Comparison of ENCODE assay signal across 9 mouse cellular contexts in genomic region chr9:64339361-64339760, GRCm38 (mm10). TPM values are rescaled to one million over a fixed set of nuclear protein-coding genes. Genes with fewer than 3 reads are reported as not detected.
DNase-seq lines count a peak whose midpoint lies in the region; ATAC-seq and TF ChIP-seq lines count a peak whose summit lies in the region.
"Had no signal": no experiment of that assay in that cellular context is flagged by ENCODE, and none has a peak within 500 bp of the region (broad histone marks: within the 10 kb centered on the region; RNA-seq: fewer than 3 reads in every experiment).

No protein-coding gene starts in this region.

- H3K27ac ChIP-seq in liver, embryonic 12.5 days = no peak overlapping the region
- peak overlapping the region; percentile 100 for H3K27ac ChIP-seq in embryonic facial prominence, embryonic 15.5 days (replicated peaks)
- no peak overlapping the region for H3K27ac ChIP-seq in intestine, postnatal 0 days (ENCODE audit: low read depth, low read length)
- H3K27ac ChIP-seq in neural tube, embryonic 15.5 days (replicated peaks) = peak overlapping the region; percentile 98

- ATAC-seq in liver, embryonic 12.5 days = no peak
- ATAC-seq in embryonic facial prominence, embryonic 15.5 days (ENCODE audit: insufficient number of reproducible peaks, low FRiP score, low TSS enrichment, low read depth) = no peak
- ATAC-seq in intestine, postnatal 0 days = no peak
- ATAC-seq in neural tube, embryonic 15.5 days (ENCODE audit: low FRiP score) = no peak
- no peak for ATAC-seq in frontal cortex, adult (ENCODE audit: low TSS enrichment)

- TF ChIP-seq CTCF in intestine, postnatal 0 days (IDR thresholded peaks at IDR 0.05; ENCODE audit: low read depth) = no peak

- DNase-seq in liver = no peak
- no peak for DNase-seq in urinary bladder, postnatal 25 days (ENCODE audit: low spot score)
- DNase-seq in frontal cortex, postnatal 36 days (ENCODE audit: low spot score in 2 of 2) = no peak
- DNase-seq: gastrocnemius, postnatal 36 days had no signal

- no peaks in the 10 kb centered on the region for H3K27me3 ChIP-seq in liver, embryonic 12.5 days (replicated peaks)
- no peaks in the 10 kb centered on the region for H3K27me3 ChIP-seq in embryonic facial prominence, embryonic 15.5 days
- H3K27me3 ChIP-seq in intestine, postnatal 0 days (replicated peaks; ENCODE audit: control insufficient read depth, insufficient read depth, low read length) = no peaks in the 10 kb centered on the region
- no peaks in the 10 kb centered on the region for H3K27me3 ChIP-seq in neural tube, embryonic 15.5 days (replicated peaks)

- H3K4me3 ChIP-seq in liver, embryonic 12.5 days = no peak overlapping the region
- H3K4me3 ChIP-seq in embryonic facial prominence, embryonic 15.5 days (replicated peaks) = peak overlapping the region; percentile 71
- peak overlapping the region; percentile 66; the same call in 1 of the 2 replicates for H3K4me3 ChIP-seq in intestine, postnatal 0 days (ENCODE audit: low read depth, low read length)
- H3K4me3 ChIP-seq in neural tube, embryonic 15.5 days (replicated peaks) = peak overlapping the region; percentile 59; the same call in 1 of the 2 replicates

- H3K36me3 ChIP-seq in liver, embryonic 12.5 days = peaks cover 26% of the 10 kb centered on the region
- H3K36me3 ChIP-seq in embryonic facial prominence, embryonic 15.5 days = peaks cover 11% of the 10 kb centered on the region
- H3K36me3 ChIP-seq in intestine, postnatal 0 days (ENCODE audit: control insufficient read depth, insufficient read depth) = 0 out of 2 replicates have a peak, but pooled peaks cover 16% of the 10 kb centered on the region
- peaks cover 9% of the 10 kb centered on the region; the same call in 1 of the 2 replicates for H3K36me3 ChIP-seq in neural tube, embryonic 15.5 days

- H3K9ac ChIP-seq in liver, embryonic 12.5 days = no peak overlapping the region
- no peak overlapping the region for H3K9ac ChIP-seq in embryonic facial prominence, embryonic 15.5 days
- no peak overlapping the region; the same call in 1 of the 2 replicates for H3K9ac ChIP-seq in intestine, postnatal 0 days (ENCODE audit: low read depth, low read length)
- H3K9ac ChIP-seq in neural tube, embryonic 15.5 days (replicated peaks) = no peak overlapping the region

- no peaks in the 10 kb centered on the region for H3K9me3 ChIP-seq in liver, embryonic 12.5 days (replicated peaks)
- H3K9me3 ChIP-seq in embryonic facial prominence, embryonic 15.5 days (replicated peaks) = no peaks in the 10 kb centered on the region
- H3K9me3 ChIP-seq in intestine, postnatal 0 days (ENCODE audit: control insufficient read depth) = no peaks in the 10 kb centered on the region
- H3K9me3 ChIP-seq in neural tube, embryonic 15.5 days (replicated peaks) = no peaks in the 10 kb centered on the region

- peaks cover 30% of the 10 kb centered on the region for H3K4me1 ChIP-seq in liver, embryonic 12.5 days
- peaks cover 16% of the 10 kb centered on the region for H3K4me1 ChIP-seq in embryonic facial prominence, embryonic 15.5 days
- no peaks in the 10 kb centered on the region for H3K4me1 ChIP-seq in intestine, postnatal 0 days (replicated peaks; ENCODE audit: control insufficient read depth, insufficient read depth, low read length)
- peaks cover 25% of the 10 kb centered on the region for H3K4me1 ChIP-seq in neural tube, embryonic 15.5 days

- 70% methylated on average over 8 of the region's 8 CpGs for WGBS in liver, embryonic 12.5 days (ENCODE audit: insufficient replicate concordance)
- 21% methylated on average over 8 of the region's 8 CpGs for WGBS in embryonic facial prominence, embryonic 15.5 days
- 54% methylated on average over 8 of the region's 8 CpGs for WGBS in intestine, postnatal 0 days
- WGBS in neural tube, embryonic 15.5 days = 25% methylated on average over 8 of the region's 8 CpGs

- H3K4me2 ChIP-seq in liver, embryonic 12.5 days = peak overlapping the region; percentile 83
- peak overlapping the region; percentile 62; the same call in 1 of the 2 replicates for H3K4me2 ChIP-seq in embryonic facial prominence, embryonic 15.5 days (replicated peaks)
- peak overlapping the region; percentile 82 for H3K4me2 ChIP-seq in intestine, postnatal 0 days (replicated peaks; ENCODE audit: low read depth)
- H3K4me2 ChIP-seq in neural tube, embryonic 15.5 days = peak overlapping the region; percentile 81

RNA-seq across cellular contexts. Expression of gene Dis3l, which starts 1.7 kb away (rescaled TPM):
- 13.8 and 14.3 TPM in 2 replicates for polyA plus RNA-seq in liver, embryonic 12.5 days (2016; fragmentation: Nextera tagmentation; extraction: Ambion mirVana)
- 18.7 and 19.7 TPM in 2 replicates for polyA plus RNA-seq in embryonic facial prominence, embryonic 15.5 days (2015; fragmentation: Nextera tagmentation; extraction: Ambion mirVana)
- polyA plus RNA-seq in intestine, postnatal 0 days (2015; fragmentation: Nextera tagmentation; extraction: Ambion mirVana) = 8.1 and 9.2 TPM in 2 replicates
- polyA plus RNA-seq in neural tube, embryonic 15.5 days (2015; fragmentation: Nextera tagmentation; extraction: Ambion mirVana) = 20.5 and 21.8 TPM in 2 replicates

RNA-seq across cellular contexts. Expression of gene Megf11, which starts 46.1 kb away (rescaled TPM):
- polyA plus RNA-seq in liver, embryonic 12.5 days (2016; fragmentation: Nextera tagmentation; extraction: Ambion mirVana) = 0.27 and 0.31 TPM in 2 replicates
- 1.0 and 1.9 TPM in 2 replicates for polyA plus RNA-seq in embryonic facial prominence, embryonic 15.5 days (2015; fragmentation: Nextera tagmentation; extraction: Ambion mirVana)
- 0.69 and 0.92 TPM in 2 replicates for polyA plus RNA-seq in intestine, postnatal 0 days (2015; fragmentation: Nextera tagmentation; extraction: Ambion mirVana)
- 16.5 and 17.8 TPM in 2 replicates for polyA plus RNA-seq in neural tube, embryonic 15.5 days (2015; fragmentation: Nextera tagmentation; extraction: Ambion mirVana)

RNA-seq across cellular contexts. Expression of gene Tipin, which starts 58.0 kb away (rescaled TPM):
- polyA plus RNA-seq in liver, embryonic 12.5 days (2016; fragmentation: Nextera tagmentation; extraction: Ambion mirVana) = 269 and 280 TPM in 2 replicates
- polyA plus RNA-seq in embryonic facial prominence, embryonic 15.5 days (2015; fragmentation: Nextera tagmentation; extraction: Ambion mirVana) = 171 and 185 TPM in 2 replicates
- 65.7 and 69.8 TPM in 2 replicates for polyA plus RNA-seq in intestine, postnatal 0 days (2015; fragmentation: Nextera tagmentation; extraction: Ambion mirVana)
- polyA plus RNA-seq in neural tube, embryonic 15.5 days (2015; fragmentation: Nextera tagmentation; extraction: Ambion mirVana) = 65.7 and 96.3 TPM in 2 replicates

Comparison
In these comparisons a context has a peak if more than half of its experiments do, and no peak if none do; other contexts are left out.
1. H3K27ac ChIP-seq: peak in embryonic facial prominence, embryonic 15.5 days (single experiment) and neural tube, embryonic 15.5 days (single experiment); none in liver, embryonic 12.5 days (single experiment) and intestine, postnatal 0 days (single experiment).
2. Peak in every context shown above with its lines, with median percentiles within 50 percentile points of each other: H3K4me2 ChIP-seq.